Mouse (Mus musculus) frontal cortex, postnatal 36 days (tissue): ENCODE data around the gene Ptpn6.
A peak's percentile ranks its signal among the peaks of the same experiment; 100 is the strongest.

Experiments used
- DNase-seq, 2 experiments: peaks; one replicate each; pipeline ENCODE4 v3.0.0; 2022; ENCODE audit warnings: low spot score in 2 of 2

The Ptpn6 gene

DNA sequence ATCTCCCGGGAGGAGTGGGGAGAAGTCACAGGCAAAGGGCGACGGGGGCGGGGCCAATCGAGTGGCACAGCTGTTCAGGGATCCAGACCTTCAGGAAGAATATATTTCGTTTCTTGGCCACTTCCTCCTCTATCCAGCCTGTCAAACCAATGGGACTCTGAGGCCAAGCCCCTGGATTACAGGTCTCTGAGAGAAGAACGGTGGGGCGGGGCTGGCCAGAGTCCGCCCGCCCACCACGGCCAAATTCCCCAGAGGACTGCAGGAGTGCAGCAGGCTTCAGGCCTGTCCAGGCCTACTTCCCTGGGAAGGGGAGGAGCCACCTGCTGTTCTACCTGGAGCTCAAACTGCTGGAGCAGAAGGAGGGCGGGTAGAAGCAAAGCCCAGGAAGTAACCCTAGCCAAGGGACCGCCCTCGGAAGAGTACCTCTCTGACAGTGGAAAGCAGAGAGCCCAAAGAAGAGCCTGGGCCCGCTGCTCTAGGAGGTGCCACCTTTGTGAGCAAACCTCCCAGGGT, at the start of gene Ptpn6:
Gene Ptpn6, minus strand, starts transcription at position 204 of the 513 bp plus-strand sequence.
- no peak for DNase-seq

DNA sequence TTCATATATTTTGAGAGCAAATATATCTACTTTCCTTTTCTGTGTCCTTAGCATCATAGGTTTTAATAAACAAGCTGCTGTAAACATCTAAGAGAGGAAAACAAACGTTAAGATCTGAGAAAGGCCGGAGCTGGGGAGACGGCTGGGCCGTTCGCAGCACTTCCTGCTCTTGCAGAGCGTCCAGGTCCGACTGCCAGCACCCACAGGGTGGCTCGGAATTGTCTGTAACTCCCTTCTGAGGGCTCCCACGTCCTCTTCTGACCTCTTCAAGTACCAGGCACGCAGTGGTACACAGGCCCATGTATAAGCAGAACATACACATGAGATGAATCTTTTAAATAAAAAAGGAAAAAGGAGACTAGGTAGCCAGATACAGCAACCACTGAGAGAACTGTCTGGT, 49.2 kb upstream of the Ptpn6 start:
- DNase-seq = no peak

DNA sequence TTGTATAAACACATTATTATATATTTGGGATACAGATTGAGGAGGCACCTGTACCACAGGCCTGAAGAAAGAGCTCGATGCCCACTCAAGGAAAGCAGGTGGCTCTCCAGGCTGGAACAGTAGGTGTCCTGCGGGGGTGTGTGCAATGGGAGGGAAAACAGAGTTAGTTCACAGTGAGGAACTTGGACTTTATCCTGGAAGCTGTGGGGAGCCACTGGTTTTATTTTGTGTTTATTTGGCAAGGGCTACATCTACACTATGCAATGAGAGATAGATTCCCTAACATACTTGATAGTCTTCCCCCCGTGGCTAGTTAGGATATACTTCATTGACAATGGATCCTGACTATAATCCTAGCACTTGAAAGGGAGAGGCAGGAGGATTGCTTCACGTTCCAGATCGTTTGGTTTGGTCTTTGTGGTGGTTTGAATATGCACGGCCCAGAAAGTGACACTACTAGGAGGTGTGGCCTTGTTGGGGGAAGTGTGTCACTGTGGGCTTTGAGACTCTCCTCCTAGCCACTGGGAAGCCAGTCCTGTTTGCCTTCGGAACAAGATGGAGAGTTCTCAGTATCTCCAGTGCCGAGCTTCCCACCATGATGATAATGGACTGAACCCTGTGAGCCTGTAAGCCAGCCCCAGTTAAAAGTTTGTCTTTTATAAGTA, 48.4 kb upstream of the Ptpn6 start:
- DNase-seq = no peak

DNA sequence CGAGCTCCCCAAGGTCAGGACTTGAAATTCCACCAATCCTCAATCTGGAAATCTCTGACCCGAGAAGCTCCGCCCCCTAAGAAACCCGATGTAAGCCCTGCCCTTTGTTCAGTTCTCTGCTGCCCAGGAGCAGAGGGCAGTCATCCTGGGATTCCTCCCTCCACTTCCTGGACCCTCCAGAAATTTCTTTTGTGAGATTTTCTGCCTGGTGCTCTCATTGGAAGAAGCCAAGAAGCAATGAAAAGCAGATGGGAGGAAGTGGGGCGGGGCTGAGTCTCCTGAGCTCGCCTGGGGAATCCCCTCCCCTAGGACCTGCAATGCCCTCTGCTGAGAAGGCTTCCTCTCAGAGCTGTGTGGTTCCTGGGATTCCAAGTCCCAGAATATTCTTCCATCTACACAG, 43.9 kb upstream of the Ptpn6 start:
- no peak for DNase-seq

DNA sequence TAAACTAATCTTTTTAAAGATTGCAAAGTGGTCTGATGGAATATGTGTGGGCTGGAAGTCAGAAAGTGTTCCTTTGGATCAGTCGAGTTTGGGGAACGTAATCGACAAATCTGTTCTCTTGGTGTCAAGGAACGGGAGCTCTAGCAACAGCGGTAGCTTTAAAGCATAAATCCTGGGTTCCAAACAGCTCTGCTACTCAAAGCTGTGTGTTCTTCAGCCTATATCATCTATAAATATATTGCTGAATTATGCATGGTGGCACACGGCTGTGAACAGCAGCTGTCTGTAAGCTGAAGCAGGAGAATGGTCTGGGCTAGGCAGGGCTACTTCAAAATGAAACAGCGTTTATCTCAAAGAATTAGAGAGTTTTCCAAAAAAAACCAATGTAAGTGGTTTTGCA, 42.4 kb upstream of the Ptpn6 start:
- peak in 1 of 2 experiments; percentile 26 for DNase-seq

DNA sequence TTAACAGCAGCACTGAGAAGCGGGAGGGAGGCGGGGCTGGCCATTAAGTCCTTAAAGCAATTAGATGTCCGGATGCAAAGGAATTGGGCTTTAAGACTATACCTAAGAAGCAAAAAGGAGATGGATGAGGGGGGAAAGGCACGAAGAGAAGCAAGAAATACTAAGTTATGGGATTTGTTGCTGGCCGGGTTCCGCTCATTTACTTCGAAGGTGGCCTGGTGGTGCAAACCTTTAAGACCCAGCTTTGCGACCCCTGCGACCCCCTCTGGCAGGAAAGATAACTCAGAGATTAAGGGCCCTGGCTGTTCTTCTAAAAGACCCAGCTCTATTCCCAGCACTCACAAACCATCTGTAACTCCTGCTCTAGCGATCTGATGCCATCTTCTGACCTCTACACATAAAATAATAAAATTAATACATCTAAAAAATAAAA, 41.5 kb upstream of the Ptpn6 start:
- no peak for DNase-seq

DNA sequence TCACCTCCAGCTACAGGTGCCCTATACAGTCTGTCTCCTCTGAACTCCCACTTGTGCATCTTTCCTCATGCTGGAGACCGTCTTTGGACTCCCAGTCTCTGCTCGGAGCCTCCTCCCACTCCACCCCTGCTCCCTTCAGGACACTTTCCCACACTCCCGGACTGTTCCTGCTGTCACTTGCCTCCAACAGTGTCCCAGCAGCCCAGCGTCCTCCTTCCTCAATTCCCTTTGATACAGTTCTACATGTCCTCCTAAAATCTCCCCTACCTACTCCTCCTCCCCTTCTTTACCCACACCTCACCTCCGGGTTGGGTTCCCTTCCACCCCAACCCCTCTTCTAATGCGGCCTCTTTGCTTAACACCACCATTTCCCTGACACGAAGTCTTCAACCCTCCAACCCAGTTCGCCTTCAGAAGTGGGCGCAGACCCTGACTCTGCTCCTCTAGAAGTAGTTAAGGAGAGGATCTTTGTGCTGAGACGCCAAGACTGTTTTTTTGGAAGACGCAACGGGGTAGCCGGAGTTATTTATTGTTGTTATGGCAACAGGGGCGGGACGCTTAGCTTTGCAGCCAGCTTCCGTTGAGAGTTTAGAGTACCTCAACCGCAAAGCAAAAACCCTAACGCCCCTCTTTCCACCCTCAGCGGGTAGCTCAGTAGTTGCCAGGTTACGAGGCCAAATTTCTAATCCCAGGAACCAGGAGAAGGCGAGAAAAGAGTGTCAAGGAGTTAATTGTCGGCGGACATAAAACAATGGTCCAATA, 40.9 kb upstream of the Ptpn6 start, which contains the start of gene Lrrc23:
Gene Lrrc23, minus strand, starts transcription at position 506 of the 762 bp plus-strand sequence.
- peak in 1 of 2 experiments; percentile 34 for DNase-seq

DNA sequence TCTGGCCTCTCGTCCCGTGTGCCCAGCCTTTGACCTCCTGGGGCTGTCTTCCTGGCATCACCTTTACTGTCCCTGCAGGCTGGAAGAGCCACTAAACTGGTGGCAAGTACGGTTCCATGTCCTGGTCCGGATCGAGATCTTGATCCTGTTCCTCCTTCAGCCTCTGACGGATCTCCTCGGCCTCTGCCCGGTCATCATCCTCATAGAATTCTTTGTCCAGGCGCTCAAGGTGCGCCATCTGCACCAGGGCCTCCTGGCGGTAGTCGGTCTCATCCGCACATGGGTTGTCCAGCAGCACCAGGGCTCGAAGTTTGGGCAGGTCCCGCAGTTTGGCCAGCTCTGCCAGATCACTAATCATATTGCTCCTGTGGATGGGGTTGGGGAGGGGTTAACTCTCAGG, 32.0 kb upstream of the Ptpn6 start:
- DNase-seq = no peak

DNA sequence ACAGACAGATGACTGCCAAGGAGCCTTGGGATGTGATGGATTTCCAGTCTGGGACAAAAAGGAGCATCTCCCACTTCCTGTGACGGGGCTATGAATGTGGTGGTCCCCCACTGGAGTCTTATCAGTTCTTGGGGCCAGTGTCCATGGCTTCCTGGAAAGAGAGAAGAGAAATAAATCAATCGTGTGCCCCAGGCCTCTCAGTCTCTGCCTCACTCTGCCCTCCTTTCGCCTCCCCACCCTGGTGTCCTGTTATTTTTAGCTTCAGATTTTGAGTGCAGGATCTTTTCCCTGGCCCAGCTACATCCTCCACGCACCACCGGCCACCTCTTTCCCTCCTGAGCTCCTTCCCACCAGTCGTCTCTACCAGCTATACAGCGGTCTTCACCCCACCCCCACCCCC, 31.5 kb upstream of the Ptpn6 start:
- no peak for DNase-seq

DNA sequence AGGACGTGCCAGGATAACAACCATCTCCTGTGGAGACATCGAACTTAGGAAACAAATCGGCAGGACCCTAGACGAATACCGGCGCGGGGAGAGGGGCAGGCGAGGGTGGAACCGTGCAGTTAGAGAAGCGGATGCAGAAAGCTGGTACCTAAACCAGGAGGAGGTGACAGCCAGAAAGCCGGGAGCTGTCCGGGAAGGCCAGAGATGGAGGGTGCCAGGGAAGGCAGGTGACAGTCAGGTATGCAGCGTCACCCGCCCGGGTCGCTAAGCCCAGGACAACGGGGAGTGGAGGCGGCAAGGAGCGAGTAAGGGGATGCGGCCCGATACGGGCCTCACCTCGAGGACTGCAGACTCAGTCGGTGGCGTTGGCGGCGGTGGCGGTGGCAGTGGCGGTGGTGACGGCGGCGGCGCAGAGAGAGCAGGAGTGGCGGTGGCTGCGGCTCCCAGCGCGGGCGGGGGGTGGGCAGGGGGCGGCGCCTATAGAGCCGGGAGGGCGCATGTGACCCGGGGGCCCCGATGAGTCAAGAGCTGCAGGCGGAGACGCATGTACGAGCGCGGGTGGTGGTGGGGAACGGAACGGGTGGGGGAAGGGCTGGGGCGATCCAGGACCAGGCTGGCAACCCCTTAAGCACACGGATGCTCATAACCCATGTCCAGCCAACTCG, 30.7 kb upstream of the Ptpn6 start, which contains the start of gene Eno2:
Gene Eno2, minus strand, starts transcription at position 573 of the 665 bp plus-strand sequence.
- peak; percentile 71 for DNase-seq

DNA sequence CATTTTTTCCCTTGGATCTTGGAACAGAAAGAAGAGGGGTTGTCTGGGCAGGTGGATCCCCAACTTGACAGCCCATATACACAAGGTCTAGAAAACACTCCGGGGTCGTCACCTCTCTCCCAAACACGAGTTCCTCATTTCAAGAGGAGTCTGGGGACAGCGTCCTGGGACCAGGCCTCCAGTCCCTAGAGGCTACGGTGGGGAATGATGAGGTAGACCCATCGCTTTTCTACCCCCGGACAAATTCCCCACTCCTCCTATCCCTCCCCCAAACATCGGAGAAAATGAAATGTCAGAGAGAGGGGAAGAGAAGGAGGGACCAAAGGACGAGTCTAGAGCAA, 30.2 kb upstream of the Ptpn6 start:
- no peak for DNase-seq

DNA sequence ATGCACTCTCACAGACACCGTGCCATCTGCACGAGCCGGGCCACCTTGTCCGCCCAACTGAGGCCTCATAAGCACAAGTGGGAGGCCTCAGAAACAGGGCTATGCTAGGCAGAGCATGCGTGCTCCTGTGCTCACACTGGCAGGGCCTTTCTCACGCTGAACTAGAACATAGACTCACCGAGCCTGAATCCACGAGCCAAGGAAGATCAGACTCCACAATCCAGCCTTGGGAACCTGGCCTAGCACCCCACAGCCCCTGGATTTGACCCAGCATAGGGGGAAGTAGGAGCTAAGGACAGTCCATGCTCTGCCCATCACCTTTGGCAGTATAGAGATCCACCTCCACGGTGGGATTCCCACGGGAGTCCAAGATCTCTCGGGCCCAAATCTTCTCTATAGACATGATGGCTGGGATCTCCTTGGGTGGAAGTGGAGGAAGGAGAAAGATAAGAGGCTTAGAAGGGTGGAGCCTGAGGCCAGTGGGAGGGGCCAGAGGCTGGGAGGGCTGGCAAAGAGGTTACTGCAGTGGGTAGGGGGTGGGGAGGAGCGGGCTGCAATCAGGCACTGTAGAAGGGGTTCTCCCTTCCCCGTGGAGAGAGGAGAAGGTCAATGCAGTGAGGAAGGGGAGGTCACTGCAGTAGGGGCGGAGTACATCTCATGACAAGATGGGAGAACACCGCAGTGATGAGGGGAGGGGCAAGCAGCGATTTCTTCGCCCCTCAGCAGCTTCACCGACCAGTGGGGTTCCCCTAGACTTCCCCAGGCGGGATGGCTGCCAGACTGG, 29.6 kb upstream of the Ptpn6 start:
- DNase-seq = peak; percentile 57 to 60

DNA sequence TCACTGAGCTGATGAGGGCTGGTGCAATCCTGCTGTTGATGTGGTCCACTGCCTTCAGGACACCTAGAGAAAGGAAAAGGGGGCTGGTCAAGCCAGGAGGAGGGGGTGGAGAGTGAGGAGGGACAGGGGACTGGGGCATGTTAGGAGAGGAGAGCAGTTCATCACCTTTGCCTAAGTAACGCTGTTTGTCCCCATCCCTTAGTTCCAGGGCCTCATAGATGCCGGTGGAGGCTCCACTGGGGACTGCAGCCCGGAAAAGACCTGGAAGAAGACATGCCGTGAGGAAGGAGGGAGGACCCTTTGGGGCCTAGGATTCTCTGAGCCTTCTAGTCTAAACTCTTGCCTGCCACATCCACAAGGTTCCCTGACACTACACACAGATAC, 29.0 kb upstream of the Ptpn6 start:
- DNase-seq = no peak

DNA sequence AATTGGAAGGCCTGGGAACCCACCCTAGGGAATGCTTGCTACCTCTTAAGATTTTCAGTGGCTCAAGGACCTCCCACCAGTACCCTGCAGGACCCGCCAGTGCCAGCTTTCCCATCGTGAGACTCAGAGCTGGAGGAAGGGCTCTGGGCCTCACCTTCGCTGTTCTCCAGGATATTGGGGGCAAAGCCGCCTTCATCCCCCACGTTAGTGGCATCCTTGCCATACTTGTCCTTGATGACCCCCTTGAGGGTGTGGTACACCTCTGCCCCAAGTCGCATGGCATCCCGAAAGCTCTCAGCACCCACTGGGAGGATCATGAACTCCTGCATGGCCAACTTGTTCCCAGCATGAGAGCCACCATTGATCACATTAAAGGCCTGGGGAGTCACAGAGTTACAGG, 27.4 kb upstream of the Ptpn6 start:
- DNase-seq = no peak

DNA sequence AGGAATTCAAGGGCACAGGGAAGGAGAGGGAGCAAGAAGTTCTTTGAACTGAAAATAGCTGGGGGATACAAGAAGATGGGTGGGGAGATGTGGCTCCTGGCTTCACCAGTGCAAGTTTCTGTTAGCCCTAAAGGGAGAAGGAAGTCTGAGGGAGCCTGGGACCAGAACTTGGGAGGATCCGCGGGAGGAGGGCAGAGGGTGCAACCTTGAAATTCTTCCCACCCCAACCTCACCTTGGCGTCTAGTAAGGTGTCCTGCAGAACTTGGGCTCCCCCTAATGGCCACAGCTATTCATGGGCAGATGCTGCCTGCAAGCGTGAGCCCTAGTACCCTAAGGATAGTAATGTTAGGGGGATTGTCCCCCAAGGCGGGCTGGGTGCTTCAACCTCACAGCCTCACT, 20.7 kb upstream of the Ptpn6 start:
- DNase-seq = peak; percentile 83 to 86

DNA sequence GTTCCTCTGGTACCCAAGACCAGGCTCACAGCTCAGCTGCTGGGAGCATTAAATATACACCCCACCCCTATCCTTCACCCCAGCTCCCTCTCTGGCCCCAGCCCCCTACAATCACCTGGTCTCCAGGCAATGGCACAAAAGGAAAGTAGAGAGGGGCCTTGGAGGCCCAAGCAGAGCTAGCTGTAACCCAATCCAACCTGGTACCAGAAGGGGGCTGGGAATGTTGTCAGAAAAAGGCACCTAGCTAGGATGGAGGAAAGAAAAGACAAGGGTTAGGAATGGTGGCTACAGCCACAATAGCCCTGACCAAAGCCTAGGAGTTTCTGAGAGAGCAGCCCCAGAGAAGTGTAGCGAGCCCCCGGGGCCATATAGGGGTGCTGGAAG, 20.3 kb upstream of the Ptpn6 start:
- DNase-seq = no peak

DNA sequence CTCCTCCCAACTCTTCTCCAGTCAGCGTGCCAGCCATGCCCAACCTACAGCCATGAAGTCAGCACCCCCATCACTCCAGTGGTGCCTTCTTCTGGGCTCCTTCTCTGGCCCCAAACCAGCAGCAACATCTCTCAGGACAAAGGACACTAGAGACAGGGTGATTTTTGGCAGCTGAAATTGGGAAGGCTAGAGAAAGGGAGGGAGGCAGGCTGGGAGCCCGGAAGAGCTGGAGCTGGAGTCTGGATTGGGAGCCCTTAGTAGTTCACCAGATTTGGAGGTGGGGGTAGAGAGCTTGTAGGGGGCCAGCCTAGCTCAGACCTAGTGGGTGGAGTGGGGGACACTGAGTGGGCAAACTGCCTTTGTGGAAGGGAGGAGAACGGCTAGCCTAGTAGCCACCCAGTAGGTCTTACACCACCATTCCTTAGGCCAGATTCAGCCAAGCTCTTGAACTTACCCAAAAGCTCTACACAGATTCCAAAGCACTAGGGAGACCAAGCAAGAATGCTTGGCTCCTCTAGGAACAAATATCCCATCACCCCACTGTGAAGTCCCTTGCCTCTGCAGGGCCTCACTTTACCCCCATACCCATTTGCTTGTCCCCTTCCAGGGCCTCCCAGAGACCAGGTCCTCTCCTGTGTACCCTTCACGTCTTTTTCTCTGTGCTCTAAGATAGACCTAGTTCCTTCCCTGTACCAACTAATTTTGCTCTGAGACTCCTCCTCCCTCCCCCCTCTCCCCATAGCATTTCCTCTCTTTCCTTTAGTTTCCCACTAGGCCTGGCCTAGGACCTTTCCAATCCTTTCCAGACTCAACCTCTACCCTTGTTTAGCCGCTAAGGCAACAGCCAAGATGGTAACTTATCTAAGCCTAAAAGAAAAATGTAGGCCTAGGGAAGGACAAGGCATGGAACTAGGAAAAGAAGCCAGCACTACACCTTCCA, 19.7 kb upstream of the Ptpn6 start:
- DNase-seq = peak in 1 of 2 experiments; percentile 72

DNA sequence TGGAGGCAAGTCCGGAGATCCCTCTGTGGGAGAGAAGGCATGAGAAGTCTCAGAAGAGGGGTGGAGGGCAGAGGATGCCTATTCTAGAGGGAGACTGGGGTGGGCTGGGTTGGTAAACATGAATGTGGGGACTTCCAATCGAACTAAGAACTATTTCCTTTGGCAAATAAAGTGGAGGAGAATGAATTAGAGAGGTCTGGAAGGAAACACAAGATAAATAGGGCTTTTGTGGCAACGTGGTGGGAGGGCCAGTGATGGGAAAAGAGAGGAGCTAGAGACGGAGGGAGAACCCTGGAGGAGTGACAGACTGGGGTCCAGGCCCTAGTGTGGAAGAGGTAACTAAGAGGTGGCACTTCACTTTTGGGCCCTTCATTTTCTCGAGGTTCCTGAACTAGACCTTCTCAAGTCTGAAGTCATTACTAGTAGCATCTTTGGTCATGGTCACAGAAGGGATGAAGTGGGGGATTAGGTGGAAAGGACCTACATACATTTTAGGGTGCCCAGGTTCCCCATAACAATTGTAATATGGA, 18.9 kb upstream of the Ptpn6 start:
- DNase-seq = no peak

DNA sequence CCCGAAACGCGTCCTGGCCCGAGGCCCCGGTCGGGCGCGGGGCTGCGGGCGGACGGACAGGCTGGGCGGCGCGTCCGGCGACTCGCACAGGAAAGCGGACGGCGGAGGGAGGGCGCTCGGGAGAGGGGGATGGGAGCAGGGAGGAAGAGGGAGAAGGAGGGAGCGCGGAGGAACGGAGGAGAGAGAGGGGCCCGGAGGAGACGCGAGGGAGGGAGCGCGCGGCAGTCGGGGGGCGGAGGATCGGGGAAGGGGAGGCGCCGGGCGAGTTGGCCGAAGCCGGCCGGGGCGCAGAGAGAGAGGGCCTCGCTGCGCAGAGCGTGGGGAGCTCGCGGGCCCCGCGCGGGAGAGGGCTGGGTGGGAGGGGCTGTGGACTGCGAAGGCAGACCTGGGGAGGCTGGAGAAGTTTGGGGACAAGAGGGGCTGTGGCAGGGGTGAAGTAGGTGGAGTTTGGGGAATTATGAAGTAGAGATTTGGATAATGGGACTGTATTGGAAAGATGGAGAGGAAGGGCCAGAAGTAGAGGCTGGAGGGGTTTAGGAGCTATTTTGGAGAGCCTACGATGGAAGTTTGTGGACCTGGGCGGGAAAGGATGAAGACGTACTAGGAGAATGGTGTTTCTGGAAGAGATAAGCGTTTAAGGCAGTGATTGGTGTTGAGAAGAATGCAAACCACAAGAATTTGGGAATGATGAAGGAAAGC, 18.3 kb upstream of the Ptpn6 start:
- DNase-seq = peak; percentile 77 to 85
